Mouse (Mus musculus): Measurements from ENCODE around the gene Rfx8. TPM values are rescaled to one million over a fixed set of nuclear protein-coding genes. Genes with fewer than 3 reads are reported as not detected.

Rfx8 gene
- polyA plus RNA-seq (2016; fragmentation: Nextera tagmentation; extraction: Ambion mirVana), result 0.20 and 0.39 TPM in 2 replicates

DNA sequence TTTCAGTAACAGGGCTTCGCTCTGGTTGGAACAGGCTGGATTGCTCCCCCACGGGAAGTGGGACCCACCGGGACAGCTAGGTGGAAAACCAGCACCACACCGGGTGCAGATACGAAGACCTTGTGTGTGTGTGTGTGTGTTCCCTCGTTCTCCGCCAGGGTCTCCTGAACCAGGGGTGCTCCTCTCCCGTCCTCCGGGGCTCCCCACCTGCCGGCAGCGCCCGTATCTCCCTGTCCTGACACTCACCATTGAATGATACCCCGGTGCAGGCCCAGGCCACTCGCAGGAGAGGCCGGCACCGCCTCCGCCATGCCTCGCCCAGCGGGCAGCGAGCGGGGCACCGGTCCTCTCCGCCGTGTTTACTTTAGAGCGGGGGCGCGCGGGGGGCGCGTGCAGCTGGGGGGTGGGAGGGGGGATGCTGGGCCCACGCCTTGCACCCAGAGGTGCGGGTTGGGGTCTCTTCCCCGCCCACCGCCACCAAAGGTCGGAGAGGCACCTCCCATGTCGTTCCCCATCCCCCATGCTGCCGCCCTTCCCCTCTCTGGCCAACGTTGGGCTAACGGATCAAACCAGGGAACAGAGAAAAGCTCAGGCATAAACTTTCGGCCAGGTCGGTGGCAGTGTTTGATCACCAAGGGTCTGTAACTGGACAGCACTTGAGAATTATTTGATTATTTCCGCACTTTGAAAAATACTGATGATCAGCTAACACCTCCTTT lies at the start of gene Rfx8:
TSS of gene Rfx8 (minus strand) at position 366 of the 719 bp plus-strand sequence.
- H3K27me3 ChIP-seq (ENCODE audit: low read depth, poor library complexity, severe bottlenecking), result peaks cover 6% of the 10 kb centered on the region; the same call in 1 of the 2 replicates
- H3K4me3 ChIP-seq, result peak within 1 kb of the TSS; percentile 76
- WGBS, result under 1% methylated on average over 42 of the region's 42 CpGs
- H3K36me3 ChIP-seq, result no peaks in the 10 kb centered on the region
- peaks cover 13% of the 10 kb centered on the region for H3K4me1 ChIP-seq
- peak within 1 kb of the TSS; percentile 93 for H3K27ac ChIP-seq (replicated peaks)
- H3K9me3 ChIP-seq (replicated peaks), result no peaks in the 10 kb centered on the region
- DNase-seq (ENCODE audit: low spot score), result peak; percentile 65

DNA sequence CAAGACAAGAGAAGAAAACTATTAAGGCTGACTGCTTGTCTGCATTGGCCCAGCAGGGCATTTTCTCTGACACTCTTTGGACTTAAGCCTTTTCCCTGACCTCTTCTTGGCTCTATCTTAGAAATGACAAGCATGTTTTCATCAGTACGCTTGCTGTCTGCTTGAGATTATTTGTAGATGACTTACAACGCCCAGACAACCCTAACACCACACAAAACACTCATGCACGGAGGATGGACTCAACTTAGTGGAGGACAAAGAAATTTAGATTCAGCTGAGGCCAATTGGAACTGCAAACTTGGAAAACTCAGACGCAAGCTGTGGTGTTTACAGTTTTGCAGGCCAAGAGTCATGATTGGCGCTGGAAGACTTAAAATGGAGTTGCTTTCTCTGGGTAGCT lies 49.6 kb upstream of the Rfx8 start:
- H3K27me3 ChIP-seq (ENCODE audit: low read depth, poor library complexity, severe bottlenecking), result no peaks in the 10 kb centered on the region
- no peak overlapping the region for H3K27ac ChIP-seq (replicated peaks)
- H3K36me3 ChIP-seq, result no peaks in the 10 kb centered on the region
- 75% methylated on average over 5 of the region's 5 CpGs for WGBS
- peaks cover 14% of the 10 kb centered on the region for H3K4me1 ChIP-seq
- no peaks in the 10 kb centered on the region for H3K9me3 ChIP-seq (replicated peaks)
- no peak overlapping the region for H3K4me3 ChIP-seq
- DNase-seq (ENCODE audit: low spot score), result no peak

DNA sequence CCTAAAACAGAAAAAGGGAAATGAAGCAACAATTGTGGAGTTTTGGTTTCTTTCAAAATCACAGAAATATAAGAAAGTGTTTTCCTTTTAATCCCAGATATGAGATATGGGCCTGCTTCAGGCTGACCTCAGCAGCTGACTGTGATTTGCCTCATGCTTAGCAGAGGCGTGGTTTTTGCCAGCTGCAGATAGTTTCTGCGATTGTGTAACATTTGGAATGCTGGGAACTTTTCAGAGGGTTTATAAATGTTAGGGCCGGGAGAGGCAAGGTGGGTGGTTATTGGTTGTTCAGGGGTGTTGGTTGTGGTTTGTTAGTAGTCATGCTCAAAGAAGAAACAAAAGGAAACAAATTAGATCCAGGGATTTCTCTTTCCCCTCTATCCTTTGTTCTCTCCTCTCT lies 47.2 kb upstream of the Rfx8 start:
- Histone ChIP-seq H3K36me3 (no peaks in the 10 kb centered on the region), H3K27me3 (ENCODE audit: low read depth, poor library complexity, severe bottlenecking) (no peaks in the 10 kb centered on the region), H3K4me1 (peaks cover 12% of the 10 kb centered on the region), H3K27ac (replicated peaks) (no peak overlapping the region), H3K9me3 (replicated peaks) (no peaks in the 10 kb centered on the region), H3K4me3 (no peak overlapping the region)
- no peak for DNase-seq (ENCODE audit: low spot score)
- WGBS, result 82% methylated on average over 3 of the region's 3 CpGs

DNA sequence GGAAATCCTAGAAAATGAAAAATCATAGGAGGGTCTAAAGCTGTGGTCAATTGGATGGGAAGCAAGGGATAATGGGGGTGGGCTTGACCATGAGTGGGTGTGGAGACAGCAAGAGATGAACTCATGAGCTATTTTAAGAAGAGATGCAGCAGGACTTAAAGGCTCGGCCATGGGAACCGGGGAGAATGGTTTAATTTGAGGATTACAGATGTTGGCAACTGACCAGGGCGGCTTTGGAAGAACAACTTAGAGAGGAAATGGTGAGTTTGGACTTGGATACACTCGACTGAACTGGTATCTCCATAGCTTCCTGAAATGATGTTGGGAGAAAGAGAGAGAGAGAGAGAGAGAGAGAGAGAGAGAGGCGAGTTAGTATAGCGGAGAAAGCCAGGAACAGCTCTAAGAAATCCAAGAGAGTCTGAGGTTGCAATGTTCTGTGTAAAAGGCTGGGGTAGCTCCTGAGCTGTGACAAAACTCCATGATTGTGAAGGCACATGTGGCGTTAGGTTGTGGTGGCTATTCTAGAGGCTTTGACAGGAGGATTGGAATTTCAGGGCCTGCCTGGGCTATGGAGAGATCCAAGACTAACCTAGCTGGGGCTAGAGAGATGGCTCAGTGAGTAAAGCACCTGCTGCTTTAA lies 45.2 kb upstream of the Rfx8 start:
- H3K27ac ChIP-seq (replicated peaks), result no peak overlapping the region
- DNase-seq (ENCODE audit: low spot score), result no peak
- H3K9me3 ChIP-seq (replicated peaks), result no peaks in the 10 kb centered on the region
- WGBS, result 83% methylated on average over 7 of the region's 7 CpGs
- no peaks in the 10 kb centered on the region for H3K36me3 ChIP-seq
- no peak overlapping the region for H3K4me3 ChIP-seq
- peaks cover 14% of the 10 kb centered on the region for H3K4me1 ChIP-seq
- H3K27me3 ChIP-seq (ENCODE audit: low read depth, poor library complexity, severe bottlenecking), result 0 out of 2 replicates have a peak, but pooled peaks cover 6% of the 10 kb centered on the region

- Histone ChIP-seq H3K4me1 (peaks cover 15% of the 10 kb centered on the region), H3K4me3 (peak overlapping the region; percentile 36), H3K36me3 (no peaks in the 10 kb centered on the region), H3K9me3 (replicated peaks) (no peaks in the 10 kb centered on the region), H3K27me3 (ENCODE audit: low read depth, poor library complexity, severe bottlenecking) (0 out of 2 replicates have a peak, but pooled peaks cover 6% of the 10 kb centered on the region), H3K27ac (replicated peaks) (no peak overlapping the region)
- WGBS, result 8% methylated on average over 10 of the region's 10 CpGs
- peak; percentile 25 for DNase-seq (ENCODE audit: low spot score)
Observed at GRCm38 (mm10) chr1:39762025-39762370, 41.2 kb upstream of the Rfx8 start.

DNA sequence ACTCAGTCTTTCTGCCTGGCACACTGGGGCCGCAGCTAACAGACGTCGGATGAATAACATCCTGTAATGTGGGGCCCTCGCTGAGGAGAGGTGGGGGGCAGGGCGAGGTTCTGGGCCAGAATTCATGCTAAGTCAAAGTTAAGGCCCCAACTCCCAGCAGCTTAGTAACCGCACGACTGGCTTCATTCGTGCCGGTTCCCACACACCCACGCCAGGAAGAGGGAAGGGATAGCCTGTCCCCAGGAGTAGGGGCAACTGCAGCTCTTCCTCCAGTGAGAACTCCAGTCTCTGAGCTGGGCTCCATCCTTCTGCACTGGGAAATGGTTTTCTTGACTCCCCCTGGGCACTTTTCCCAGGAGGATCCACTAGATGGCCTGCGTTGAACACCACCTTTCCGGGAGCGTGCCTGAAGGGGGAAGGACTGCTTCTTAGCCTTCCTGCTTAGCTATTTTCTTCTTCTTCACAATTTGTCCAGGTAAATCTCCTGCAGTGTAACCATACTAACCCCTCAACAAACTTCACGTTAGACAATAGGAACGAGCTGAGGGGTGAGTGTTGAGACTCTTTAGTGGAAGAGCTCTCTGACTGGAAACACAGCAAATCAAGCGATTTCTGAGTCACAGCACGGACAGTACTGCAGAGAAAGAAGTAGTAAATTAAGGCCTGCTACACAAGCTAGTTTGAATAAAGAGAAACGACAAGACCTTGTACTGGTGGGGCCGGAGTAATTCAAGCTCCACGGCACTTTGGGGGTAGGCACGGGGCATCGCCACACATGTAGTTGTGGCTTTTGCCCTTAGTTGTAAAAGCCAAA lies 40.6 kb upstream of the Rfx8 start:
- Histone ChIP-seq H3K27ac (replicated peaks) (0 out of 2 replicates have a peak overlapping the region, but pooled peaks have one; percentile 28), H3K9me3 (replicated peaks) (no peaks in the 10 kb centered on the region), H3K4me1 (peaks cover 15% of the 10 kb centered on the region), H3K4me3 (peak overlapping the region; percentile 36), H3K27me3 (ENCODE audit: low read depth, poor library complexity, severe bottlenecking) (0 out of 2 replicates have a peak, but pooled peaks cover 6% of the 10 kb centered on the region), H3K36me3 (no peaks in the 10 kb centered on the region)
- WGBS, result 8% methylated on average over 22 of the region's 22 CpGs
- DNase-seq (ENCODE audit: low spot score), result peak; percentile 60

DNA sequence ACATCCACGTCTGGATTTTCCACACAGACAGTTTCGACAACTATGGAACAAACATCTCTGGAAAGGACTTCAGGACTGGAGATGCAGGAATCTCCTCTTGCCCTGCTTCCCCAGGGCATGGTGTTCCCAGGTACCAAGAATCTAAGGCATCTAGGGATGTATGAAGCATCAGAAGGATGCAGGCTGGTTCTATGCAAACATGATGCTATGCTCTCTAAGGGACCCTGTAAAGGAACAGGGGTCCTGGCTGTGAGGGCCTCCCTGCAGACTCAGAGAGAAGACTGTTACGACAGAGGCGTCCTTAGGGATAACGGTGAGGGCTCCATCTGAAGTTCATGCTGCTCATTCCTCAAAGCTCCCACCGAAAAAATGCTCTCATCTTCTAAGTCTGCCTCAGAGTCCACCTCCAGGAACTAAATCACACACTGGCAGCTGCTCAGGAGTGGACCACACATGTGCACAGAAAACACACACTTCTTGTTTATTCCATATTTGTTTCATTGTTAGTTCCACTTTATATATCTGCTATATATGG lies 39.5 kb upstream of the Rfx8 start:
- Histone ChIP-seq H3K27ac (replicated peaks) (no peak overlapping the region), H3K4me1 (peaks cover 15% of the 10 kb centered on the region), H3K4me3 (no peak overlapping the region), H3K27me3 (ENCODE audit: low read depth, poor library complexity, severe bottlenecking) (0 out of 2 replicates have a peak, but pooled peaks cover 6% of the 10 kb centered on the region), H3K36me3 (no peaks in the 10 kb centered on the region), H3K9me3 (replicated peaks) (no peaks in the 10 kb centered on the region)
- 81% methylated on average over 6 of the region's 6 CpGs for WGBS
- no peak for DNase-seq (ENCODE audit: low spot score)

- 73% methylated on average over 9 of the region's 9 CpGs for WGBS
- no peak overlapping the region for H3K4me3 ChIP-seq
- no peaks in the 10 kb centered on the region for H3K36me3 ChIP-seq
- 0 out of 2 replicates have a peak, but pooled peaks cover 6% of the 10 kb centered on the region for H3K27me3 ChIP-seq (ENCODE audit: low read depth, poor library complexity, severe bottlenecking)
- DNase-seq (ENCODE audit: low spot score), result no peak
- peaks cover 15% of the 10 kb centered on the region for H3K4me1 ChIP-seq
- no peaks in the 10 kb centered on the region for H3K9me3 ChIP-seq (replicated peaks)
- H3K27ac ChIP-seq (replicated peaks), result no peak overlapping the region
Observed at GRCm38 (mm10) chr1:39759231-39760175, 38.7 kb upstream of the Rfx8 start.

- Histone ChIP-seq H3K36me3 (no peaks in the 10 kb centered on the region), H3K27me3 (ENCODE audit: low read depth, poor library complexity, severe bottlenecking) (0 out of 2 replicates have a peak, but pooled peaks cover 6% of the 10 kb centered on the region), H3K27ac (replicated peaks) (no peak overlapping the region), H3K4me3 (no peak overlapping the region), H3K4me1 (peaks cover 15% of the 10 kb centered on the region), H3K9me3 (replicated peaks) (no peaks in the 10 kb centered on the region)
- 80% methylated on average over 9 of the region's 9 CpGs for WGBS
- DNase-seq (ENCODE audit: low spot score), result no peak
Observed at GRCm38 (mm10) chr1:39758244-39758643, 37.4 kb upstream of the Rfx8 start.

DNA sequence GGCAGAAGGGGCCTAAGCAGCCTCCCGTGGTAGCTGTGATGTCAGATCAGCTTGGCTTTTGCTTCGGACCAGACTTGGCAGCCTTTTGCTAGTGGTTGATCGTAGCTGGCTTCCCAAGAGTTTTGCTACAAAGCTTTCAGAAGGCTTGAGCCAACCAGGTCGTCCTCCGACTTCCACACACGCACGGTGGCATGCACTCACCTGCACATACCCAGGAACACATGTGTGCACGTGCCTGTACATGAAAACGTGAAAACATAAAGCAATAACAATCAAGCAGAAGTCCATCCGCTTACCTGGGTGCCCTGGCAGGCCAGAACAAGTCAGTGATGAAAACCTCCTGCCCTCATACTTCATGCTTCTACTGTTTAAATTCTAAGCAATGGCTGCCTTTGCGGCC lies 36.2 kb upstream of the Rfx8 start:
- Histone ChIP-seq H3K36me3 (no peaks in the 10 kb centered on the region), H3K27ac (replicated peaks) (no peak overlapping the region; the same call in 1 of the 2 replicates), H3K4me1 (peaks cover 10% of the 10 kb centered on the region), H3K4me3 (no peak overlapping the region), H3K9me3 (replicated peaks) (no peaks in the 10 kb centered on the region), H3K27me3 (ENCODE audit: low read depth, poor library complexity, severe bottlenecking) (no peaks in the 10 kb centered on the region)
- WGBS, result 84% methylated on average over 11 of the region's 11 CpGs
- DNase-seq (ENCODE audit: low spot score), result no peak

DNA sequence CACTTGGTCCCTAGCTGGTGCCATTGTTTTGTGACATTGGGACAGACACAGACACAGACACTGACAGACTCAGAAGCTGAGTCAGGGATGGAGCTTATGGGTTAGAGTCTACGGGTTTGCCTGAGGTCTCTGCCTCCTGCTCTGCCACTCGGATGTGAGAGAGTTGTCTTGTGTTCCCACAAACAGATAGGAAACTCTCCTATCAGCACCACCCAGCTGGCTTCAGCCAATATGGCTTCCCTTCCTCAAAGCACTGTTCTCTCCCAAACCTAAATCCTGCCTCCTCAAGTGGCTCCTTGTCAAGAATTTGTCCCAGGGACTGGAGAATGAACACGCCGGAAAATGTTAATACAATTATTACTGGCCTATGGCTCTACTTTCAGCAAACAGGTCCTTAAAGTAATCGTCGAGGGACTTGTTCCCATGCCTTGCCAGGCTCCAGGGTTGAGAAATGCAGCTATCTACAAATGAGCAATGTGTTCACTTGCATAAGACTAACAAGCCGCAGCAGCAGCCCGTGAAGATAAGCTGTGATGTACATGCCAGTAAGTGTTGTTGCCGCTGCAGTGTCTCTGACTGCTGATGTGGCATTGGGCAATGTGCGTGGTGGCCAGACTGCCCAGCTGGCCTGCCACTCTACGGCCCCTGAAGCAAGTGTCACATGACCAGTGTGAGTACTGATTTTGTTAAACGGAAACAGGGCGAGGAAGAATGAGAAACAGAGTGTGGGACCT lies 33.6 kb upstream of the Rfx8 start:
- WGBS, result 90% methylated on average over 13 of the region's 13 CpGs
- H3K4me3 ChIP-seq, result no peak overlapping the region
- no peak overlapping the region for H3K27ac ChIP-seq (replicated peaks)
- no peaks in the 10 kb centered on the region for H3K27me3 ChIP-seq (ENCODE audit: low read depth, poor library complexity, severe bottlenecking)
- H3K36me3 ChIP-seq, result no peaks in the 10 kb centered on the region
- H3K9me3 ChIP-seq (replicated peaks), result no peaks in the 10 kb centered on the region
- peaks cover 9% of the 10 kb centered on the region for H3K4me1 ChIP-seq
- DNase-seq (ENCODE audit: low spot score), result no peak
